Mouse (Mus musculus): ENCODE data around the gene Slco2a1. TPM values are rescaled to one million over a fixed set of nuclear protein-coding genes. Genes with fewer than 3 reads are reported as not detected.
"Not testable (repeated sequence)": the region's sequence is repeated elsewhere in the genome, so short reads cannot be mapped to it uniquely, and the experiment has no call there.

Slco2a1 gene
- polyA plus RNA-seq, 1 experiment from 2014 or later: 2.4 TPM

- Histone ChIP-seq H3K27me3 (replicated peaks; ENCODE audit: control insufficient read depth, insufficient read depth, low read length) (no peaks in the 10 kb centered on the region), H3K36me3 (ENCODE audit: control insufficient read depth, insufficient read depth, low read length) (no peaks in the 10 kb centered on the region), H3K4me1 (replicated peaks; ENCODE audit: control insufficient read depth, insufficient read depth, low read length) (peaks cover 15% of the 10 kb centered on the region), H3K4me3 (ENCODE audit: low read depth, low read length) (no peak overlapping the region), H3K9ac (ENCODE audit: low read depth, low read length) (no peak overlapping the region), H3K9me3 (ENCODE audit: control insufficient read depth, low read length) (no peaks in the 10 kb centered on the region), H3K27ac (ENCODE audit: low read depth, low read length) (no peak overlapping the region), H3K4me2 (no peak overlapping the region)
- DNase-seq (ENCODE audit: low spot score): no peak
- 78% methylated on average over 2 of the region's 2 CpGs for WGBS
- no peak for ATAC-seq (replicated peaks; ENCODE audit: low FRiP score)
Measured at GRCm38 (mm10) chr9:103088661-103089060, 100.1 kb downstream of the Slco2a1 start.

DNA sequence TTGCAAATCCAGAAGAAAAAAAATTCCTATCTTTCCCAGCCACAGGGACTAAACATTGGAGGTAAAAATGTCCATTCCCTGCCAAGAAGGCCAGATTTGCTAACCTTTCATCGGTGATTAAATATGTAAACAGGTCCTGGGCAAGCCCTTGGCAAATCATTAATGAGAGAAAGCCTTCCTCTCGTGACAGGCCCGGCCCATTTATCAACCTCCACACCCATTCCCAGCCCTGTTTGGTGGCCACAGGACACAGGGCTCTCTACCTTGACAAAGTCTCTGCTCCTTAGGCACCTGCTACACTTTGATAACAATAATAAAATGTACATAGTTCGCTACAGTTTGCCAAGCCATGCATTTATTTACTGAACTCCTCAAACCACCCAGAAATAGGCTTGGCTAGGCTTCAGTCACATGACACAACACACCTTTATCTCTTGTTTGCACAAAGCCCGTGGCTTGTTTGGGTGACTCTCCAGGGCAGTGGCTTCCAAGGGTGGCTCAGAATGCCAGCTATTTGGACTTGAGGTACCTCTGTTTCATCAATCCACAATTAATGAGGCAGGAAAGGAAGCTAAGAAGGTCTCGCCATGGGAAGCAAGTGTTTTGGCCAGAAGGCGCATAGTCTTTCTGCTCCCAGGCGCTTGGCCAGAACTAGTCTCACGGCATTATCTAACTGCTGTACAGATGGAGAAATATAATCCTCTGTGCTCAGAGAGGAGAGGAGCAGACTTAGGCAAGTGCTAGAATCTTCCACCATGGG lies 101.8 kb downstream of the Slco2a1 start:
- H3K4me3 ChIP-seq (ENCODE audit: low read depth, low read length): no peak overlapping the region
- ATAC-seq (replicated peaks; ENCODE audit: low FRiP score) (peak; percentile 63), DNase-seq (ENCODE audit: low spot score) (no peak)
- H3K36me3 ChIP-seq (ENCODE audit: control insufficient read depth, insufficient read depth, low read length): no peaks in the 10 kb centered on the region
- H3K9me3 ChIP-seq (ENCODE audit: control insufficient read depth, low read length): no peaks in the 10 kb centered on the region
- no peaks in the 10 kb centered on the region for H3K27me3 ChIP-seq (replicated peaks; ENCODE audit: control insufficient read depth, insufficient read depth, low read length)
- WGBS: 55% methylated on average over 9 of the region's 9 CpGs
- H3K27ac ChIP-seq (ENCODE audit: low read depth, low read length): peak overlapping the region; percentile 52; the same call in 1 of the 2 replicates
- no peak overlapping the region for H3K9ac ChIP-seq (ENCODE audit: low read depth, low read length)
- H3K4me2 ChIP-seq: peak overlapping the region; percentile 37
- peaks cover 15% of the 10 kb centered on the region for H3K4me1 ChIP-seq (replicated peaks; ENCODE audit: control insufficient read depth, insufficient read depth, low read length)

DNA sequence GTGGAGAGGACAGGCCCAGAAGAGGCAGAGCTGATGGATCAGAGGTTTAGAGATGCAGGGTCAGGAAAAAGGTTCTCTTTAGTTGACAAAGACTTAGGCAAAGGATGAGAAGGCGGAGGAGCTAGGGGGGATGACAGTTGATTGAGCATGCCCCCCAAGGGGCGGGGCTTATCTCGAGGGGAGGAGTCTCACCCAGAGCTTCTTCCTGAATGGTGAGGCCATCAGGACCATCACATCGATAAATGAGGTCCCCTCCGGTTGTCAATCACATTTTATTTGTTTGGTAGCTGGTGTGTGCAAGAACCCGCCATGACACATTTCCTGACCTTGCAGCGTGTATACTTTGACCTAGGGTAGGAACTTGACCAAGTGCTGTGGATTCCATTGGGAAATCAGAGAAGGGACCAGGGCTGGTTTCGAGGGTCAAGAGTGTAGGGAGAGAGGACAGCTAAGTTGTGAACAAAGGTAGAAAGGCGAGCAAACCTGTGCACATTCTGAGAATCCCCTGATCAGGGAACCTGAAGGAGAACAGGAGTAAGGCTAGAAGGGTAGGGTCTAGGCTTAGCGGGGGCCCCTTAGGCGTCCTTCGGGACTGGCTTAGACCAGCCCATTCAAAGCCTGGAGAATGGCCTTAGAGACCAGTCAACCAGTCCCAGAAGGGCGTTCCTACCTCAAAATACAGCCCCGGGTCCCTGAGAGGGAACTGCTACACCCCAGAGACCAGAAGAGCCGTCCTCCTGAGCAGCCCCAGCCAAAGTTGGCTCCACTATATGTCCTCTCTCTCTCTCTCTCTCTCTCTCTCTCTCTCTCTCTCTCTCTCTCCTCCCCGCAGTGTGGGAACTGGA lies 102.7 kb downstream of the Slco2a1 start:
- no peak overlapping the region for H3K4me2 ChIP-seq
- no peaks in the 10 kb centered on the region for H3K9me3 ChIP-seq (ENCODE audit: control insufficient read depth, low read length)
- ATAC-seq (replicated peaks; ENCODE audit: low FRiP score) (no peak), DNase-seq (ENCODE audit: low spot score) (no peak)
- H3K27me3 ChIP-seq (replicated peaks; ENCODE audit: control insufficient read depth, insufficient read depth, low read length): no peaks in the 10 kb centered on the region
- no peak overlapping the region for H3K4me3 ChIP-seq (ENCODE audit: low read depth, low read length)
- no peak overlapping the region for H3K9ac ChIP-seq (ENCODE audit: low read depth, low read length)
- no peak overlapping the region for H3K27ac ChIP-seq (ENCODE audit: low read depth, low read length)
- H3K4me1 ChIP-seq (replicated peaks; ENCODE audit: control insufficient read depth, insufficient read depth, low read length): peaks cover 15% of the 10 kb centered on the region
- no peaks in the 10 kb centered on the region for H3K36me3 ChIP-seq (ENCODE audit: control insufficient read depth, insufficient read depth, low read length)
- 71% methylated on average over 16 of the region's 16 CpGs for WGBS

GRCm38 (mm10) chr9:103092248-103092647 lies 103.7 kb downstream of the Slco2a1 start:
- WGBS: under 1% methylated on average over 19 of the region's 19 CpGs
- peak overlapping the region; percentile 57; the same call in 1 of the 2 replicates for H3K9ac ChIP-seq (ENCODE audit: low read depth, low read length)

GRCm38 (mm10) chr9:103093681-103094080 lies 105.2 kb downstream of the Slco2a1 start:
- Histone ChIP-seq H3K4me3 (ENCODE audit: low read depth, low read length) (no peak overlapping the region), H3K4me2 (no peak overlapping the region), H3K9ac (ENCODE audit: low read depth, low read length) (no peak overlapping the region), H3K27me3 (replicated peaks; ENCODE audit: control insufficient read depth, insufficient read depth, low read length) (no peaks in the 10 kb centered on the region), H3K4me1 (replicated peaks; ENCODE audit: control insufficient read depth, insufficient read depth, low read length) (peaks cover 15% of the 10 kb centered on the region), H3K9me3 (ENCODE audit: control insufficient read depth, low read length) (no peaks in the 10 kb centered on the region), H3K36me3 (ENCODE audit: control insufficient read depth, insufficient read depth, low read length) (no peaks in the 10 kb centered on the region), H3K27ac (ENCODE audit: low read depth, low read length) (no peak overlapping the region)
- ATAC-seq (replicated peaks; ENCODE audit: low FRiP score): no peak
- 79% methylated on average over 3 of the region's 3 CpGs for WGBS
- DNase-seq (ENCODE audit: low spot score): no peak

More at GRCm38 (mm10) chr9:103092248-103092647, 103.7 kb downstream of the Slco2a1 start:
- ATAC-seq (replicated peaks; ENCODE audit: low FRiP score) (peak; percentile 85), DNase-seq (ENCODE audit: low spot score) (peak; percentile 85)
- peaks cover 15% of the 10 kb centered on the region for H3K4me1 ChIP-seq (replicated peaks; ENCODE audit: control insufficient read depth, insufficient read depth, low read length)
- H3K36me3 ChIP-seq (ENCODE audit: control insufficient read depth, insufficient read depth, low read length): no peaks in the 10 kb centered on the region
- peak overlapping the region; percentile 39 for H3K4me3 ChIP-seq (ENCODE audit: low read depth, low read length)
- no peak overlapping the region for H3K27ac ChIP-seq (ENCODE audit: low read depth, low read length)
- no peaks in the 10 kb centered on the region for H3K9me3 ChIP-seq (ENCODE audit: control insufficient read depth, low read length)
- H3K4me2 ChIP-seq: peak overlapping the region; percentile 75
- H3K27me3 ChIP-seq (replicated peaks; ENCODE audit: control insufficient read depth, insufficient read depth, low read length): no peaks in the 10 kb centered on the region

- 36% methylated on average over 7 of the region's 14 CpGs for WGBS
- not testable (repeated sequence) for H3K27ac ChIP-seq (ENCODE audit: low read depth, low read length); H3K9me3 ChIP-seq (ENCODE audit: control insufficient read depth, low read length); H3K36me3 ChIP-seq (ENCODE audit: control insufficient read depth, insufficient read depth, low read length)
- H3K9ac ChIP-seq (ENCODE audit: low read depth, low read length): peak overlapping the region; percentile 40; the same call in 1 of the 2 replicates
- H3K4me2 ChIP-seq: peak overlapping the region; percentile 58
- H3K4me3 ChIP-seq (ENCODE audit: low read depth, low read length): peak overlapping the region; percentile 55
- H3K27me3 ChIP-seq (replicated peaks; ENCODE audit: control insufficient read depth, insufficient read depth, low read length): peaks cover 39% of the 10 kb centered on the region
- peaks cover 11% of the 10 kb centered on the region for H3K4me1 ChIP-seq (replicated peaks; ENCODE audit: control insufficient read depth, insufficient read depth, low read length)
- peak; percentile 64; the same call in 1 of the 2 replicates for ATAC-seq (replicated peaks; ENCODE audit: low FRiP score)
- peak; percentile 56 for DNase-seq (ENCODE audit: low spot score)
Measured at GRCm38 (mm10) chr9:103108341-103108798, 119.9 kb downstream of the Slco2a1 start.

DNA sequence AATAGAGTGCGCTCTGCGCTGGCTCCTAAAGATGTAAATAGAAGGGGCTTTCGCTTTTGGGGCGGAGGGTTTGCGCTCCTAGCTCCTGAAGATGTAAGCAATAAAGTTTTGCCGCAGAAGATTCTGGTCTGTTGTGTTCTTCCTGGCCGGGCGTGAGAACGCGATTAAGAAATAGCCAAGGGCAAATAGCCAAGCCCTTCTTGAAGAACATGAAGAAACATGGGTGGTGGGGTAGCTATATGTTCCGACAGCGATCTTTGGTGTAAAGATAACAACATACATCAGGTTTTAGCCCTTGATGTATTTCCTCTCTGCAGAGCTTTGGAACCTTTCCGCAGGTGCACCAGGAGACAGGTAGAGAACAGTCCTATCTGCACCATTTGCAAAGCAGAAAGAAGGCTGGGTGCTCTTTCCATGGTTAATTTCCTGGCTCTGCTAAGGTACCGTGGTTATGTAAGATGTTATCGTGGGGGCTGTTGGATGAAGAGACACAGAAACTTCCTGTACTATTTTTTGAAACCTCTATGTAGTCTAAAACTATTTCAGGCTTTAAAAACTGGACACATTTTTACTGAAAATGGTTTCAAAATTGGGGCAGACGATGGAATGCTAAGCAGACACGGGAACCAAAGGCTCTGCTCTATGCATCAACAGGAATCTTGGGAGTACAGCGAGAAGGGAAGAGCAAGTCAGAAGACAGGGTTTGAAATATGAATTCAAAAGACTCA lies 120.6 kb downstream of the Slco2a1 start:
- Histone ChIP-seq H3K27me3 (replicated peaks; ENCODE audit: control insufficient read depth, insufficient read depth, low read length) (peaks cover 46% of the 10 kb centered on the region), H3K4me1 (replicated peaks; ENCODE audit: control insufficient read depth, insufficient read depth, low read length) (peaks cover 11% of the 10 kb centered on the region), H3K9ac (ENCODE audit: low read depth, low read length) (peak overlapping the region; percentile 63), H3K9me3 (ENCODE audit: control insufficient read depth, low read length) (no peaks in the 10 kb centered on the region), H3K4me2 (peak overlapping the region; percentile 74), H3K4me3 (ENCODE audit: low read depth, low read length) (peak overlapping the region; percentile 55), H3K36me3 (ENCODE audit: control insufficient read depth, insufficient read depth, low read length) (no peaks in the 10 kb centered on the region), H3K27ac (ENCODE audit: low read depth, low read length) (no peak overlapping the region; the same call in 1 of the 2 replicates)
- ATAC-seq (replicated peaks; ENCODE audit: low FRiP score): no peak
- DNase-seq (ENCODE audit: low spot score): no peak
- WGBS: 33% methylated on average over 18 of the region's 18 CpGs

GRCm38 (mm10) chr9:103109911-103110310 lies 121.4 kb downstream of the Slco2a1 start:
- ATAC-seq (replicated peaks; ENCODE audit: low FRiP score): no peak
- Histone ChIP-seq H3K27me3 (replicated peaks; ENCODE audit: control insufficient read depth, insufficient read depth, low read length) (peaks cover 54% of the 10 kb centered on the region), H3K4me2 (peak overlapping the region; percentile 74; the same call in 1 of the 2 replicates)

More at GRCm38 (mm10) chr9:103109911-103110310, 121.4 kb downstream of the Slco2a1 start:
- no peaks in the 10 kb centered on the region for H3K36me3 ChIP-seq (ENCODE audit: control insufficient read depth, insufficient read depth, low read length)
- H3K27ac ChIP-seq (ENCODE audit: low read depth, low read length): no peak overlapping the region
- 64% methylated on average over 2 of the region's 2 CpGs for WGBS
- no peak overlapping the region for H3K9ac ChIP-seq (ENCODE audit: low read depth, low read length)
- peaks cover 11% of the 10 kb centered on the region for H3K4me1 ChIP-seq (replicated peaks; ENCODE audit: control insufficient read depth, insufficient read depth, low read length)
- DNase-seq (ENCODE audit: low spot score): no peak
- H3K9me3 ChIP-seq (ENCODE audit: control insufficient read depth, low read length): no peaks in the 10 kb centered on the region
- no peak overlapping the region for H3K4me3 ChIP-seq (ENCODE audit: low read depth, low read length)

Measured in liver, embryonic 11.5 days (tissue).